23 mouse cellular contexts compared by ENCODE assay signal in the genomic region with DNA sequence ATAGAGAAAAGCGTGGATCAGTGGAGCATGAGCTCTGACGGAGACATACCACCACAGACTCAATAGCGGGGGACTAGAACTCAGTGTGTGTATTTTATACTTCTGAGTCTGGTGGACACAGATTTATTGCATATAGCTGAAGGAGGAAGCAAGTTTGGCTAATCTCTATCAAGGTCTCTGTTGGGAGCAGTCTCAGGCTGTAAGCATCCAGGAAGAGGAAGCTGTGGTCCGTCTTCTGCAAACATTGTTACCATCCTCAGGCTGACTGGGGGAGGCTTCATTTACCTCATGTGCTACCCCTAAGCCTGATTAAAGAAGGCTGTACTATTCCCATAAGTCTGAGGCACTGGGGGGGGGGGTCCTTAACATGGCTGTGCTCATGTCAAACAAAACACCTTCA.
"Had no signal": no experiment of that assay in that cellular context is flagged by ENCODE, and none has a peak within 500 bp of the region (broad histone marks: within the 10 kb centered on the region; RNA-seq: fewer than 3 reads in every experiment).

No protein-coding gene starts in this region.

- H3K4me2 ChIP-seq: limb, embryonic 12.5 days; limb, embryonic 15.5 days; liver, embryonic 11.5 days; lung, embryonic 15.5 days; midbrain, embryonic 13.5 days had no signal

- H3K36me3 ChIP-seq: limb, embryonic 12.5 days; limb, embryonic 15.5 days; lung, embryonic 15.5 days; midbrain, embryonic 10.5 days; midbrain, embryonic 13.5 days had no signal

- DNase-seq: kidney, adult 18-20 months; kidney, postnatal 10 days; kidney, postnatal 36 days; layer of hippocampus, postnatal 36 days; liver, postnatal 0 days; lung, postnatal 10 days; lung, postnatal 4 days; right cerebral cortex, adult 18-20 months; right cerebral cortex, postnatal 14 days; spleen, adult 18-20 months; thymus, postnatal 36 days had no signal

- H3K27me3 ChIP-seq: limb, embryonic 12.5 days; limb, embryonic 15.5 days; lung, embryonic 15.5 days; megakaryocyte, embryonic 14.5 days; midbrain, embryonic 13.5 days had no signal

- H3K9me3 ChIP-seq: limb, embryonic 12.5 days; limb, embryonic 15.5 days; lung, embryonic 15.5 days; megakaryocyte, embryonic 14.5 days; midbrain, embryonic 10.5 days; midbrain, embryonic 13.5 days had no signal

- H3K4me1 ChIP-seq: megakaryocyte, embryonic 14.5 days had no signal

- ATAC-seq: intestine, embryonic 16.5 days; liver, postnatal 0 days; midbrain, embryonic 13.5 days; midbrain, embryonic 16.5 days had no signal

- H3K9ac ChIP-seq: limb, embryonic 12.5 days; limb, embryonic 15.5 days; liver, embryonic 14.5 days; liver, postnatal 0 days; lung, embryonic 15.5 days; midbrain, embryonic 13.5 days had no signal

- H3K27ac ChIP-seq: left cerebral cortex, adult 2 months; limb, embryonic 12.5 days; limb, embryonic 15.5 days; liver, embryonic 14.5 days; lung, embryonic 15.5 days; midbrain, embryonic 10.5 days; midbrain, embryonic 13.5 days; stomach, postnatal 0 days had no signal

- H3K4me3 ChIP-seq: left cerebral cortex, adult 2 months; limb, embryonic 12.5 days; limb, embryonic 15.5 days; lung, embryonic 15.5 days; megakaryocyte, embryonic 14.5 days; midbrain, embryonic 10.5 days; midbrain, embryonic 13.5 days had no signal
